Mouse (Mus musculus) large intestine, adult 2 months (tissue): ENCODE measurements at regions not wholly inside any gene's neighbourhood (a gene's known extent, or its start where the extent isn't known, plus 50 kb on each side); places are given as distances from the start of the nearest gene placed in this dataset.

ENCODE experiments used
- DNase-seq: peaks from one replicate; pipeline ENCODE4 v3.0.0-alpha.2; 2012; ENCODE audit warnings: low read depth, low spot score
- WGBS: fragments of 180-500 bp; shearing (Covaris S2); methylation state at CpG from one replicate; pipeline ENCODE4 v1.1.7; 2018; 5-methylcytosine and 5-hydroxymethylcytosine counted together

- 53% methylated on average over 3 of the region's 3 CpGs for WGBS
- no peak for DNase-seq
These were observed 201.8 kb downstream of the Gm26897 start for GRCm38 (mm10) chr5:111935381-111936134.

DNA sequence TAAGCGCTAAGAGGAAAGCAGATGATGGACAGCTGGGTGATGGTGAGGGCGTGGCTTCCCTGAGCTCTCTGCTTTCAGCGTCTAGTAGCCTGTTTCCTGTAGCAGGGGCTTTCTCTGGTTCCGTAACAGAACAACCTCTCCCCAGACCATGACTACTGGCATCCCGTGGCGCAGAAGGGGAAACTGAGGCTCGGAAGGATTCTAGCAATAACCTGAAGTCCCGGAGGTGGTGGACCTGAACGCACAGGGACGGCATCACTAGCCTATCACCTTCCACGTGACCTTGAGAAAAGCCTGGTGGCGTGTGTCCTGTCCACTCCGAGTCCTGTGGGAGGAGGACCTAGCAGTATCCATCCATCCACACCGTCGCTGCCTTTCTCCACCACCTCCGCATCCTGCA is 208.1 kb downstream of the Gm26897 start:
- 80% methylated on average over 16 of the region's 16 CpGs for WGBS
- no peak for DNase-seq

DNA sequence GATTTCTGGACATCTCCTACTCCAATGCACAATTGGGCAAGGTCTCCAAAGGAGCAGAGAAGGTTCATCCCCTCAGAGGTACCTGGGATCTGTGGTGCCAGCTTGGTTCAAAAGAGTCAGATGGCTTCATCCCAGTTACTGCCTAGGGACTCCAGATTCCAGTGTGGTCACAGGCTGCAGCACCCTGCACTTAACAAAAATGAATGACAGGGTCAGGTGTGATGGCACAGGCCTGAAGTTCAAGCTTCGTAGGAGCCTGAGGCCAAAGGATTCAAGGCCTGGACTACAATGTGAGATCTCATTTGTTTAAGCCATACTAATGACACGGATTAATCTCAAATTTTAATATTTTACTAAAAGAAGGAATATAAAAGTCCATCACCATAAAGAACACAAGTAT is 209.1 kb downstream of the Gm26897 start:
- 93% methylated on average over 2 of the region's 2 CpGs for WGBS
- no peak for DNase-seq

DNA sequence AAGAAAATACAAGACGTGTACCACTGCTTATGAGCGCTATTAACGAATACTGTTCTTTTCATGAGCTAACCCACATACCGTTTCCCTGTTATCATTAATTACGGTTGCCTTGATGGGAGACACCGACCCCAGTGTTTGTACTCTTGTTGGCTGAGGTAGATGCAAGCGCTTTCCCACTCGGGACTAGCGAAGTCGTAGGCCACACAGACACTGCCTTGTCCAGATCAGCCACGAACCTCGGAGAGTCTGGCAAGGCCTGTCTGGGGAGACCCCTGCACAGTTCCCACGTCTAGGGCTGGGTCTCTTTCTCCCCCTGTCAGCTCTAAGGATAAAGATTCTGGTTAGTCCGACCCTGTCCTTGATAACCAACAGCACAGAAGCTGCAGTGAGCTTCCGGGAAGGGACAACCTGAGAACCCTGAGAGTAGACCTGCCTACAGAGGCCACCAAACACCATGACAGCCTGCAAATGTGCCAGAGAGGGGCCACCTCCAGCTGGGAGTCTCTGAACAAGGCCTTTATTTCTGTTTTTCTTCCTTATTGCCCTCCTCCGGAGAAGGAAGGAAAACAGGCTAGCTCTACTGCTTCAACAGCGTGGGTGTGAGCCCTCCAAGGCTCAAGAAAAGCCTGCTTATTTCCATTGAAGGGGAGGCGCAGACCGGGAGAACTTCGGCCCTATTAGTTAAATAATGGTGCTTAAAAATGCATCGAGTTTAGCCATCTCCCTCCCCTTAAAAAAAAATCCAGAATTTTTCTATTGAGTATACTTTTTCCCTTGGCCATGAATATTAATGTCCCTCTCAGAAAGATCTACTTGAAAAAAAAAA is 209.8 kb downstream of the Gm26897 start:
- no peak for DNase-seq
- 58% methylated on average over 21 of the region's 21 CpGs for WGBS

DNA sequence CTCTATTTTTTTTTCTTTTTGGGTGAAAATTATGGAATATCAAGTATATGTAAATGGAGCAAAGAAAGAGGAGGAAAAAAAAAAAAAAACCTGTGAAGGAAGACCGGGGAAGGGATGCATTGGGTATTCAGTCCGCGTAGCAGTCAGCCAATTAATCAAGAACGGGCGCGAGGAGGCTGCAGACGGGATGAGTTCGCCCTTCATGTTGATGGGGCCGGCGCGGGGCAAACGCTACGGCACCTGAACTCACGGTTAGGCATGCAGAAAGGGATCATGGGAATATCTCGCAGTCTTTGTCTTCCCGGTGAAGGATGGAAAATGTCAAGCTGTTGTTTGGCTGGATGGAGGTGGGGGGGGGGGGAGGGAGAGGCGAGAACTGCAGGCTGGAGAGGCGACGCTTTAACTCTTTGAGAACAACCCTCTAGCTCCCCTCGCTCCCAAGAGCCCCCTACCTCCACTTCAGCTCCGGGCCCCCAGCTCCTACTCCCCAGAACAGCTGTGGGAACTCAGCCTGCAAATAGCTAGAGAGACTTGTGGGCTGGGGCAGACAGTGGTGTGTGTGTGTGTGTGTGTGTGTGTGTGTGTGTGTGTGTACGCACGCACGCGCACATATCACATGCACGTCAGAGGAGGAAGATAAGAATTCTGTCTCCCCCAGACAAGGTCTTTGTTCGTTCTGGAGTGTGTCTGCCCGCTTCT is 210.7 kb downstream of the Gm26897 start:
- 51% methylated on average over 27 of the region's 28 CpGs for WGBS

DNA sequence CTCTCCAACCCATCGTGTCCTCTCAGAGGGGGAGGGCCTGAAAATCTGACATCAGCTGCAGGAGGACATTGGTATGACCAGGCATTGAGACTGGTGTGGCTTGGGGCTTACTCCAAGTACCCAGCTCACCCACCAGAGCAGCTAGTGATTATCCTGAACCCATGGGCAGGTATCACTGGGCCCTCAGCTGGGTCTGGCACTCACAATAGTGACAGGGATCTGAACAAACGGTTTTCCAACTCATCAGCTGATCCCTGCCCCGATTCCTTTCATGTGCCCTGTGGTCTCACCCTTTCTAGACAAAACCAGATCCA is 211.2 kb downstream of the Gm26897 start:
- DNase-seq: no peak
- 64% methylated on average over 3 of the region's 3 CpGs for WGBS

More for the DNA sequence above, 210.7 kb downstream of the Gm26897 start:
- no peak for DNase-seq

GRCm38 (mm10) chr5:111946281-111946680 is 212.6 kb downstream of the Gm26897 start:
- no peak for DNase-seq
- 87% methylated on average over 11 of the region's 11 CpGs for WGBS

GRCm38 (mm10) chr5:111957698-111958097 is 224.0 kb downstream of the Gm26897 start:
- DNase-seq: no peak

GRCm38 (mm10) chr5:111958226-111958625 is 224.5 kb downstream of the Gm26897 start:
- 67% methylated on average over 17 of the region's 17 CpGs for WGBS
- DNase-seq: no peak

More at GRCm38 (mm10) chr5:111957698-111958097, 224.0 kb downstream of the Gm26897 start:
- 67% methylated on average over 28 of the region's 28 CpGs for WGBS

DNA sequence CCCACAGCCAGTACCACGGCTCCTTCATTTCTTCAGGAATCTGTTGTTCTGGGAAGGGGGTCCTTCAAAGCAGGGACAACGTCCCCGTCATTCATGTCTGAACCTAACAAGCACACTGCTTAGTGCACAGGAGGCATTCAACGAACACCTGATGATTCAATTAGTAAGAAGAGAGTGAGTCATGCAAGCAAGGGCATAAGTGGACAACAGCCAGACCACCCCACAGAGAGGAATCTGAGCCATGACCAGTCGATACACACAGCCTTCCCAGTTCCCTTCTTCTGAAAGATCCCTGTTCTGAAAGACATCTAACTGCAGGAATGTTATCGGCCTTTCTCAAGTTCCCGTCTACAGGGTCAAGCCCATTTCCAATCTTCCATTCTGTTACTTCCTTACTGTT is 231.6 kb downstream of the Gm26897 start:
- DNase-seq: no peak
- WGBS: 89% methylated on average over 7 of the region's 7 CpGs

DNA sequence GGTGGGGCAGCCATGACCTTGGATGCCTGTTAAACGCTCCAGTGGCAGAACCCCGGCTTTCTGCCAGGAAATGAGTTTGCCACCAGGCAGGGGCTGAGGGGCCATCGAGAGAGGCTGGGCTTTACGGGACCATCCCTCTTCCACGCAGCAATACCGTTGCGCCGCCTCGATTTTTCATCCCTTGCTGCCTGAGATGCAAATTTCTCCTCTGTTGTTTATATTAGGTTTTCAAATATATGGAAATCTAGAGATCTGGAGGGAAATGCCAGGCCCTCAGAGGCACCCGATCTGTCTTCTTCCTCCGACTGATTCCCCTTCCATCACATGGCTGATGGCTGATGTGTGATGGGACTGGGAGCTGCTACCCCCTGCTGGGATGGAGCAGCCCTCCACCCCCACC is 234.4 kb downstream of the Gm26897 start:
- 72% methylated on average over 11 of the region's 11 CpGs for WGBS
- DNase-seq: no peak

GRCm38 (mm10) chr5:111968701-111969100 is 235.0 kb downstream of the Gm26897 start:
- DNase-seq: no peak
- WGBS: 96% methylated on average over 1 of the region's 1 CpGs

GRCm38 (mm10) chr5:111971193-111971592 is 237.5 kb downstream of the Gm26897 start:
- WGBS: 70% methylated on average over 3 of the region's 3 CpGs
- DNase-seq: no peak

GRCm38 (mm10) chr5:111971952-111972351 is 238.2 kb downstream of the Gm26897 start:
- WGBS: 46% methylated on average over 3 of the region's 3 CpGs
- no peak for DNase-seq

- no peak for DNase-seq
- 41% methylated on average over 7 of the region's 7 CpGs for WGBS
These were observed 242.0 kb downstream of the Gm26897 start for GRCm38 (mm10) chr5:111975686-111976085.

DNA sequence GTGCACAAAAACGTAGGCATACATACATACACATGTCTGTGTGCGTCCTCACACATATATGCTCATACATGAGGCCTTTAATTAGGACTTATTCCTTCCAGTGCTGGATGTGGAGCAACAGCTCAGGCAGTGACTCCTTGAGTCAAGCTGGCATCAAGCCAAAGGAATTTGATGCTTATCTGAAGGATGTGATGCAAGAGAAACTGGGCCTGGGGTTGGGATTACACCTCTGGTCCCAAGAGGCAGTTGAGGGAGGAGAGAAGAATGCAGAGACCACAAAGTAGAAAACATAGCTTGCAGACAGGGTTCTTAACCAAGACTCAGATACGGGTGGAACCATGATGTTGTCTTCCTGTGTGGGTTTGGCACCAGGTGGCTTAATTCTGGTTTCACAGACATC is 245.9 kb downstream of the Gm26897 start:
- 83% methylated on average over 3 of the region's 3 CpGs for whole genome bisulfite sequencing

GRCm38 (mm10) chr5:111982106-111982505 is 248.4 kb downstream of the Gm26897 start:
- DNase-seq: no peak
- WGBS: 81% methylated on average over 2 of the region's 2 CpGs

More for the DNA sequence above, 245.9 kb downstream of the Gm26897 start:
- no peak for DNase-seq

GRCm38 (mm10) chr5:111985997-111986396 is 252.3 kb downstream of the Gm26897 start:
- DNase-seq: no peak
- 63% methylated on average over 8 of the region's 8 CpGs for WGBS

- no peak for DNase-seq
These were observed 253.3 kb downstream of the Gm26897 start for GRCm38 (mm10) chr5:111987036-111987435.

DNA sequence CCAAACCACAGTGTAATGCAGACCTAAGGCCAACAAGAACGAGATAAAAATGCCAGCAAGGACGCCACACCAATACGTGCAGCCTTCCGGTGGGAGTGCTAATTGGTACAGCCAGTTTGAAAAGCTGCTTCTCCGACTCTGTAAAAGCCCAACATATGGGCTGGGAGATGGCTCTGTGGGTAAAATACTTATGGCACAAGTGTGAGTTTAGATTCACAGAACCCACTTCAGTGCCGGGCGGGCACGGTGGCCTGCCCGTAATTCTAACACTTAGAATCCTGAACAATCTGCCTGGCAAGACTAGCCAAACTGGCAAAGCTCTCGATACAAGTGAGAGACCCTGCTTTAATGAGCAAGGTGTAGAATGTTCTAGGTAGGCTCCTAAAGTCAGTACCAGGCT is 258.1 kb downstream of the Gm26897 start:
- WGBS: 84% methylated on average over 10 of the region's 10 CpGs
- DNase-seq: no peak

More at GRCm38 (mm10) chr5:111987036-111987435, 253.3 kb downstream of the Gm26897 start:
- WGBS: 56% methylated on average over 6 of the region's 6 CpGs
